Mouse (Mus musculus) left cerebral cortex, postnatal 4 days (tissue): Measurements from ENCODE around the gene Cd81. TPM values are rescaled to one million over a fixed set of nuclear protein-coding genes. Genes with fewer than 3 reads are reported as not detected.
A peak's percentile ranks its signal among the peaks of the same experiment; 100 is the strongest.

Experiments used
- DNase-seq: peaks from one replicate; pipeline ENCODE4 v3.0.0-alpha.2; 2022
- intact Hi-C: fragments of 180-260 bp; cut with DNase I; formaldehyde crosslinking; loops from one replicate; pipeline ENCODE4 v1.15.1; 2025
- total RNA-seq, 2 experiments: library from RNA; stranded (reverse); gene quantifications; 2 replicates each; pipeline ENCODE4 v1.2.3; 2021

Cd81 gene
- total RNA-seq, 2 experiments from 2014 or later: 249 to 263 TPM

DNA sequence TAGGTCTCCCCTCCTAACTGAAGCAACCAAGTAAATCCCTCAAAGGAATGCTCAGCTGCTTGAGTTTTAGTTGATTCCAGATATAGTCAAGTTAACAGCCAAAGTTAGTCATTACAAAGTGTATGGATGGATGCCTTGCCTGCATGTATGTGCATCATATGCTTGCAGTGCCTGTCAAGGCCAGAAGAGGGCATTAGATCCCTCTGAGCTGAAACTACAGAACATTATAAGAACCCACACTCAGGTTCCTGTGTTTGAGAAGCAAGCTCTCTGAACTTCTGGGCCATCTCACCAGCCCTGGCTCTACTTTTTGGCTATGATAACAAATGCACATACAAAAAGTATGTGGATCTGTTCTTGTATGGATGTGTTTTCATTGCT lies 7.7 kb upstream of the Cd81 start:
- intact Hi-C loops: no loop called here
- no peak for DNase-seq

DNA sequence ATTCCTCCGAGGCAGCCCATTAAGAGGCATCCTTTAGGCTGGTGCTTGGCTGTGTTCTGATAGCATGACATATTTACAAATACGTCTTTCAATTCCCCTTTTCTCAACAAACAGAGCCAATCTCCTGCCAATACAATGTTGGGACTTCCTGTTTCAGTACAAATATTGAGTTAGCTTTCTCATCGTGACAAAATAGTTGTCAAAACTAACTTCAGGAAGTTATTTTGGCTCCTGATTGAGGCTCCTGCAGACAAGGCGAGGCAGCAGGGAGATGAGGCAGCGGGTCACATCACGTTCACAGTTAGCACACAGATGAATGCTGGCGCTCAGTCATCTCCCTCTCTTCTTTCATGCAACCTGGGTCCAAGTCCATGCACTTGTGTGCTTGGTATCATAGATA lies 6.2 kb upstream of the Cd81 start:
- intact Hi-C loops: no loop called here
- DNase-seq: no peak

DNA sequence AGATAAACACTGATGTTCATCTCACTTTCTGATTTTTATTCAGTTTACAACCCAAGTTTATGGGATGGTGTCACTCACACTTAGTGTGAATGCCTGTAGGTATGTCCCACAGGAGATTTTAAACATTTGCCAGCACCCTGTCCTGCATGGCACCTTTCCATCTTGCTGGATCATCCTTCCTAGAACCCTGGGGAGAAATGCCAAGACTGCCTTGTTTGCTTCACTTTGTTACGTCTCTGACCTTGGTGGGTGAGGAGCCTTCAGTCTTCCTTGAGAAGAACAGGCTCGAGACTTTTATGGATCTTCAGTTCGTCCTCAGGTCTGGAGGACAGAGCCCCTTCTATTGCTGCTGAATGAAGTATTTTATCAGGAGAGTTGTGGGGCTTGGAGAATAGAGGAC lies 3.2 kb upstream of the Cd81 start:
- no peak for DNase-seq
- intact Hi-C loops: no loop called here

DNA sequence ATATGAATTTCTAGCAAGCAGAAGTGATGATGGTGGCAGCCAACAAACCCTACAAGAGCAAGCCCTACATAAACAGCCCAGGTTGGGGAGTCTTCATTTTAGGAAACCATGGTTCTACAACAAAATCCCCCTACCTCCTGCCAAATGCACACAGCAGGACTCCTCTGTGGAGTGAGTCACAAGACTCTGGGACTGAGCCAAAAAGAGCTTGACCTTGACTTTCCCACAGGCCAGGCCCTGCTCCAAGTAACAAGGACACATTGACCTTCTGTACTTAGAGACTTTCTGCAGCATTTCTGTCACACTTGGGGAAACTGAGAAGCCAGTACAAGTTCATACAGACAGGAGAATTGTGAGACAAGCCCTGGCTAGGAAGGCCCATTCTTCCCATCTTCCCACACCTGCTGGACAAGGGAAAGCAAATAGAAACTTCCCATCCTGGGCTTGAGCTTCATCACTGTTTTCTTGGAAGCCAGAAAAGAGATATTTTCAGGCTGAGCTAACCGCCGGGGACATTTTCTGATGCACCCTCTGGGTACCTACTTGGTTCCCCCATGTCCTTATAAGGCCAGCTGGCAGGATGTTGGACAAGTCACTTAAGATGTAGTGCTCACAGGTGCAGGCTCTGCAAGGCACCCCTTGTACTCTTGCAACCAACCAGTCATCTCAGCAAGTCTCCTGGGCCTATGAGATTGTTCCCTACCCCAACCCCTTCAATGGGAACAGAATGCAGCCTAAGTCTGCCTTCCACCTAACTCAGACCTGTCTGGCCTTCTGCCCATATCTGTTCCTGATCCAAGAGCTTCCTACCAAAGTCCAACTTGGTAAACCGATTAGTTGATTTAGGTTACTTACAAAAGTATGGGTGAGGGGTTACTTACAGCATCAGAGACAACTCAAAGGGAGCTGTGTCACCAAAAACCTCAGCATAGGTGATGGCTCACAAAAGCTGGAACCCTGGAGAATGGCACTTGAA lies 2.4 kb upstream of the Cd81 start:
- intact Hi-C loops: no loop called here
- DNase-seq: no peak

DNA sequence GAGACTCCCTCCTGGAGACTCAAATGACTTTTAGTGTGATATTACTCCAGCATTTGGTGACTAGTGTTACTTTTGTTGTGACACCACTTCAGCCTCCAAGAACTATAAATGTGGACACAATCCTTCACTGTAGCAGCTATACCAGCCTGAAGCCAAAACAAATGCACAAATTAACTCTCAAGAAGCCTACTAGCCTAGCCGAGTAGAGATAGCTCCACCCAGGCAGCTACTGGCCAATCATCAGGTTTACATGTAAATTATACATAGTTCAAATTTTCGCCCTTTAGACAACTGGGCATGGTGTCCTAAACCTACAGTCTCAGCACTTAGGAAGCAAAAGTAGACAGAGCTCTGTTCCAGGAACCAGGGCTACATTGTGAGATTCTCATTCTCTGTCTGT lies 1.2 kb upstream of the Cd81 start:
- DNase-seq: no peak
- intact Hi-C loops: no loop called here

DNA sequence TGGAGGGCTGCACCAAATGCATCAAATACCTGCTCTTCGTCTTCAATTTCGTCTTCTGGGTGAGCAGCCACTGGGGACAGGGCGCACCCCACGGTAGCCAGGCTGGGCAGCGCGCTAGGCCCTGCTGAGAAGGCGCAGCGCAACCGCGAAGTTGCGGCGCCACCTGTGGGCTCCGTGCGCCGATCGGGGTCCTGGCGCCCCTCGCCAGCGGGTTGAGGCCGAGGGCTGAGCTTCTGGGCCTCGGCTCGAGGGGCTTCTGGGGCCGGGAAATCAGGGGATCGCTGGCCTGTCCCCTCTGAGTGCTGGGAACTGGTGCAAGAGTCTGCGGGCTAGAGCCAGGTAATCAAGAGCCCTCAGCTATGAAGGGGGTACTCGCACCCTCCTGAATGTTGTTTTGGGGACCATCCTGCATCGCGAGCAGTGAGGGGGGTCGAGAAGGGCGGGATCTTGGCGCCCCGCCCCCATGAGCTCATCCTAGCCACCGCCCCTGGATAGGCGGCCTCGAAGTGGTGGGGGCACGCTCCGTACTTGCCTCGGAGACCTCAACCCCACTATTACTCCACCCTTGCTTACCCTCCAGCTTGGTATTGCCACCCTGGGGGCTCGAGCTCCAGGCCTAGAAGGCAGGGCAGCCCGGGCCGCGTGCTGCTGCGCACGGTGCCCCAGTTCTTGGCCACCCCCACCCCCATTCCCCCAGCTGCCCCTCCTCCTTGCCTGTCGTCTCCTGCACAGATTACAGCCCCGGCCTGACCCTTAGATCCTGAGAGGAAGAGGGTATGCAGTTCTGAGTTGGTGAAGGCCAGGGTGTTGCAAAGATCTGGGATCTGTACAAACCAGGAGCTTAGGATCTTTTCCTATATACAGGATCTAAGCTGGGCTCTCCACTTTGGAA lies 715 bp downstream of the Cd81 start:
- intact Hi-C loops: no loop called here
- DNase-seq: peak; percentile 82

DNA sequence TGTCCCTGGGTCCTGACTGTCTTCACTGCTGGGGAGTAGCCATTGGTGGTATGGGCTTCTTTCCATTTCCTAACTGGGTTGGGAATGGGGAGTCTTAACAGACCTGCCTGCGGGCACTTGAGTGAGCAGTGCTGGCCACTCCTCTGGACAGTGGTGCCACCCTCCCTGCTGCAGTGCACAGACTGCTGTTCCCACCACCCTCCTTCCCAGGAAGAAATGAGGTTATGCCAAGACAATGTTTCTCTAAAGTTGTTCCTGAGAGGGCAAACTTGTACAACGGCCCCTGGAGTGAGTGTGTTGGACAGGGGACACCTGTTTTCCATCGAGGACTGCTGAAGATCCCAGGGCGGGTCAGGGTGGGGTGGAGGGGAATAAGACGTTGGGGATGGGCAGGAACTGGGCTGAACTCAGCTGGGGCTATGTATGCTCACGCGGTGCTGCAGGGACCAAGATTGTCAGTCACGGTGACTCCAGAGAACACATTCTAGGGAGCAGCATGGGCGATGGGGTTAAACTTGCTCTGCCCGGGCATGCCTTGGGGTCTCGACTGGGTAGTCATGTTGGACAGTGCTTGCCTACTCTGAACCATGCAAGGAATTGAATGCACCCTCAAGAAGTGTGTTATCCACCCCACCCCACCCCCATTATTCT lies 1.5 kb downstream of the Cd81 start:
- intact Hi-C loops: no loop called here
- DNase-seq: no peak

DNA sequence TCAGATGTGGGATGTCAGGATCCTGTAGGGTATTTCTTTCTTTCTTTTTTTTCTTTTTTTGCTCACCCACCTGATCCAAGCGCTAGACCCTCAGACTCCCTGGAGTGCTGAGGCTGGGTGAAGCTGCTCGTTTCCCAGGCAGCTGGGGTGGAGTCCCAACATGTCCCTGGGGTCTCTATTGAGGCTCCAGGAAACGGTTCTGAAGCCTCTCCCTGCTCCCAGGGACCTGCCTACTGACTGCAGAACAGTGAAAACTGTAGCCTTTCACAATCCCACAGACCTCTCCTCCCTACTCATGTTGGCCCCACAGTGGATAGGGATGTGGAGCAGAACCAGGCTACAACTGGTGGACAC lies 2.0 kb downstream of the Cd81 start:
- intact Hi-C loops: no loop called here

DNA sequence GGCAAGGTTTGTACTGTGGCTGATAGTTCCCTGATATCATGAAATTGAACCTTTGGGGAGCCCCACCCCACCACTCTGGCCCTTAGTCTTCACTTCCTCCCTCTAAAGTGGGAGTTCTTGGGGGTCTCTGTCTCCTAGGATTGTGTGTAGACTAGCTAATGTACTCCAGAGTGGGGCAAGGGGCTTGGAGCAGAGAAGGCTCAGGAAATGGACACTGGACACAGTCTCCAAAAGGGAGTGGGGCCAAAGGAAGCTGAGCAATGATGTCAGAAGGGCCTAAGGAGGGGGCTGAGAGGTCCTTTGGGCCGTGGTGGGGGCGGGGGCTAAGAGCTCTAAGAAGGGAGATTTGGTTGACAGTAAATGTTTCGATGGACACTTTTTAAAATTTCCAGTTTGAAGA lies 2.5 kb downstream of the Cd81 start:
- DNase-seq: no peak
- intact Hi-C loops: no loop called here

More for the DNA sequence above, 2.0 kb downstream of the Cd81 start:
- no peak for DNase-seq

DNA sequence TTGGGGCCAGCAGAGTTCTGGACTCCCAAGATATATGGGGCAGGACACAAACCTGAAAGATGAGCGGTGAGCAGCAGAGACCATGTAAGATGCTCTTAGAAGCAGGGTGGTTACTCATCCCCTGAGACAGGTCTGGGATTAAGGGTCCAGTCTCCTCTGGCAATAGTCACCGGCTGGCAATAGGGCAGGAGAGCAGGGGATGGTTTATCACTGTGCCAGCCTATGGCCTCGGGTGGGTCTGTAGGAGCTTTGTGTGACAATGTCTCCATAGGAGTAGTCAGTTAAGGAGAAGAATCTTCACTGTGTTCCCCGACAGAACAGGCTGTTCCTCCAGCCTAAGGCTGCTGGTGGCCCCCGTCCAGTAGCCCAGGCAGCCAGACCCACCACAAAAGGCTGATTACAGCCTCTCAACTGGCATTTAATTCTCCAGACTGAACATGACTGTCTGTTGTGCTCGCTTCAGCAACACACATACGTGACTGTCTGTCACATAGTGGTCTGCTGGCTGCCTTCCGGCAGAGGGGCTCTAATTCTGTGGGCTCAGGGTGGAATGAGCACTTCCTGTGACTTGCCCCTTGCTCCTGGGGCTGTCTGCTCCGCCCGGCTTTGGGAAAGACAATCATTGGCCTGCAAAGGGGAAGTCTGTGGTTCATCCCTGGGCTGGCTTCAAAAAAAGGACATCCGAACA lies 3.1 kb downstream of the Cd81 start:
- intact Hi-C loops: no loop called here
- DNase-seq: peak; percentile 43

DNA sequence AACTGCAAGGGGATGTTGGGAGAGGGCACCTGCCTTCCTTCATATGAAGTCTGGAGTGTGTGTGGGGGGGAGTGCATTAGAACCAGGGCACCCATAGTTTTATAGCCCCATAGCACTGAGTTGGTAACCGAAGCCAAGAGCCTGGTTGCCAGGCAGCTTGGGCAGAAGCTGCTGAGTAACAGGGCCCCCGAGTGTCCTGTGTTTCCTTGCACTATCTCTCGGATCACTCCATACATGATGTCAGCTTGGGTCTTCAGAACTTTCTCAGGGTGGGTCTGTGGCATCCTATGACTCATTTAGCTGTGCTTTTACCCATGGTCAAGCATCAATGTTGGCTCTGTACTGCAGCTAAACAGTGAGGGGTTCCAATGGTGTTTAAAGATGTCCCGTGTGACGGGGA lies 4.5 kb downstream of the Cd81 start:
- DNase-seq: no peak
- intact Hi-C loops: no loop called here

DNA sequence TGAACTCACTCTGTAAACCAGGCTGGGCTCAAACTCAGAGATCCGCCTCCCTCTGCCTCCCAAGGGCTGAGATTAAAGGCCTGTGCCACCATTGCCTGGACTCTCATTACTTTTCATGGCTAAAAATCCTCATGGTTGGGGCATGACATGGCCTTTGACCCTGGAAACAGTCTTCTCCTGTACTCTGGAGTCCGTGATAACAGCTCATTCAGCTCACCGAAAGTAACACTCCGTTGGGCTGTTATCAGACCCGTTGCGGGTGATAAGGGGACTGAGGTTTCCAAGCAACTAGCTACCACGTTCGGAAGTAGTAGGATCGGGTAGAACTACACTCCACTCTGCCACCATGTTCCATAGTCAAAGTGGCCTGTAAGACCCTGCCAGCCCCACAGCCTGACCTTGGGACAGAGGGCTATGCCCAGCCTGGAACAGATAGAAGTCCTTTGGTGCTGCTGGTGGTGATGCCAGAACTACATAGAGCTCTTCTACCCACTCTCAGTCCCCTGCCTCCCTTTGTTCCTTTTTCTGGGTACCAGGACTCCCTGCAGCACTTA lies 5.2 kb downstream of the Cd81 start:
- intact Hi-C loops: no loop called here
- no peak for DNase-seq

DNA sequence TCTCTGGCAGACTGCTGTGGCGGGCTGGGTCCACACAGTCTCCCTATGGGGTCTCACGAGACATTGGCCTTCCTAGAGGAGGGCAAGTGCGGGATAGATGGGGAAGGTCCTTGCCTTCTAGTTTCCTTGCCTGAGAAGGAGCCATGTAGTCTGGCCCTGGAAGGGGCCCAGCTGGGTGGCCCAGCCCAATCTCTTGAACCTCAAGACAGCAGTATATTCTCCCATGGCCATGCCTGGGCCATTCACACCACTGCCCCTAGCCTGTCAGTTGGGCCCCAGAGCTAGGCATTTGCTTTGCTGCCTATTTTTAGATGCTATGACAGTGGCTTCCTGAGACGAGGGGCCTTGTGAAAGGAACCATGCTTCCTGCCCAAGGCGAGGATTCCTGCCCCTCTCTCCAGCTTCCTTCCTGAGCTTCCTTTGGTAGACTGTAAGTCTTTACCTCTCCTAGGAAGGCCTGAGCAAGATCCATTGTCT lies 5.7 kb downstream of the Cd81 start:
- DNase-seq: no peak
- intact Hi-C loops: no loop called here

DNA sequence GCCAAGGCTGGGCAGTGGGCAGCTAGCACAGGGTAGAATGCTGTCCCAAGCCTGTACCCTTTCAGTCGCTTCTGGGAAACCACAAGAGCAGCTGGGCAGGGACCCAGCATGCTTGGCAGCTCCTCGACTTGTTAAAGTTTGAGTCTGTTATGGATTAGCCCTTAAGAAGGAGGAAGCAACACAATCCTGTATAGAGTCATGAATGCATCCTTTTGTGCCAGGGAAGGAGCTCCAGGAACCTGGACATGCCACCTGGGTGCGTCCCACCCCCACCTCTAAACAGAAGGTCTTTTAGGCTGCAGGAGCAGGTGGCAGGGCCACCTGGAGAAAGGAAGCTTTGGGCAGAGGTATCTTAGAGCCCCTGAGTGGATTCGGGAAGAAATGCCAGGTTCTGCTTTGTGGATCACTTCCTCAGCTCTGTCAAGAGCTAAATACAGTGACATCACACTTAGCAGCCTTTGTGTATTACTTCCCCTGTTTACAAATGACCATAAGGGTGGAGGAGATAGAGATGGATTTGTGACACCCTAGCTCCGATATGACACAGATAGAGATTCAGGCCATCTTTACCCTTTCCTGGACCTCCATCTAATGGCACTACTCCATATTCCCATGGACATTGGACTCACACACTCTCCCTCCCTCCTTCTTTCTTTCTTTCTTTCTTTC lies 6.8 kb downstream of the Cd81 start:
- intact Hi-C loops: no loop called here
- peak; percentile 66 for DNase-seq

DNA sequence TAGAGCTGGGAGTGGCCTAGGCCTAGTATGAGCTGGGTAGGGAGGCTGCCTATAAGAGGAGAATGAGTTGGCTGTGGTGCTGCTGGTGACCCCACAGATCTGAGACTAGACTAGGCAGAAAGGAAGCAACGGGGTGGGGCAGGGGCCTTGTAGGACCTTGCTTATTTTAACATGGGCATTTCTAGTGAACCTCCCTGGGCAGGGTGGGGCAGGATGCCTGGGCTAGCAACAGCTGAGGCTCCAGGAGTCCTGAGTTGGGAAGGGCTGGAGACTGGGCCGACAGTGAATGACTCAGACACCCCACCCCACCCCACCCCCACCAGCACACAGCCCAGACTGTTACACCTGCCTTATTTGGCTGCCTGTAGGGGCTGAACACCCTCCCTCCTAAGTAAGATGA lies 10.2 kb downstream of the Cd81 start:
- no peak for DNase-seq
- intact Hi-C loops: no loop called here

DNA sequence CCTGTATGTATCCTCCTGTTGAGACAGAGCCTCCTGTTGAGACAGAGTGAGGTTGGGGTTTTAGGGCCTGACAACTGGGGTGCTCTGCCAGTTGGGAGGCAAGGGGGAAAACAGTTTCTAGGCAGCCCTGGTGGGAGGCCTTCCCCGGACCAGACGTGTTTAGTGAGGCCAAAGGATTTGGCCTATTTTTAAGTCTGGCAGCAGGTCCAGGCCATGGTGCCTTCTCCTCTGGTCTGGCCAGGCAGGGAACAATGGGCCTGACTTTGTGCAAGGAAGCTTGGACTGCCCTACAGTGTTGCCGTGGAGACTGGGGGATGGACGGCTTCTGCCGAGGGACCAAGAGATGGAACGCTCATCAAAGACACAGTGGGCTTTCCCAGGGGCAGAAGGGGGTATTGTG lies 11.7 kb downstream of the Cd81 start:
- intact Hi-C loops: no loop called here
- peak; percentile 61 for DNase-seq

DNA sequence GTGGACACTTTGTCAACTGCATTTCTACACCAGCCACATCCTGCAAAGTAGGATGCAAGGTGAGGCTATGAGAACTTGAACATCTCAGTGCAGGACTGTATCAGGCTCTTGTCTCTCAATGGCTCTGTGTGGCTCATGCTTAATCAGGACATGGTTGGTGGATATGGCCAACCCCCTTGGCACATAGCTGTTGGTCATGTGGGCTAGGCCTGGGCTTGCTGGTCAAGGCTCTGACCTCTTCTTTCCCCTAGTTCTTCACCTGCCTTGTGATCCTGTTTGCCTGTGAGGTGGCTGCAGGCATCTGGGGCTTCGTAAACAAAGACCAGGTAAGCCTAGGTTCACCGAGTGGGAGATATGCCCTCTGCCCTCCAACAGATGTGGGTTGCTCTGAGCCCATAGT lies 13.2 kb downstream of the Cd81 start:
- DNase-seq: no peak
- intact Hi-C loops: no loop called here

DNA sequence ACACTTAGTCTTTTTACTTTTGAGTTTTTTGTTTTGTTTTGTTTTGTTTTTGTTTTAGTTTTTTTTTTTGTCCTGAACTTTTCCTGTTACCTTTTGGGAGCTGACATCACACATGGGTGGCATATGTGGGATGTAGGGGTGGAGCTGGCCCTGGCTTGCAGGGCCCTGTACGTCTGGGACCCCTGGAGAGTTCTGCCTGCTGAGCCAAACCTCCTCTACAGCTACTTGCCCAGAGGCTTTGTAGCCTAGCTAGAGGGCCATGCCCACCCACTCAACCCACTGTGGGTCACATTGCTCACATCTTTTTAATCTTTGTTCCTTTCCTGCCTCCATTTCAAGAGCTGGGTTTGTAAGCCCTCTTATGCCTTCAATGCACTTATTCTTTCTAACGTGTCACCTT lies 14.9 kb downstream of the Cd81 start:
- no peak for DNase-seq
- intact Hi-C loops: no loop called here

DNA sequence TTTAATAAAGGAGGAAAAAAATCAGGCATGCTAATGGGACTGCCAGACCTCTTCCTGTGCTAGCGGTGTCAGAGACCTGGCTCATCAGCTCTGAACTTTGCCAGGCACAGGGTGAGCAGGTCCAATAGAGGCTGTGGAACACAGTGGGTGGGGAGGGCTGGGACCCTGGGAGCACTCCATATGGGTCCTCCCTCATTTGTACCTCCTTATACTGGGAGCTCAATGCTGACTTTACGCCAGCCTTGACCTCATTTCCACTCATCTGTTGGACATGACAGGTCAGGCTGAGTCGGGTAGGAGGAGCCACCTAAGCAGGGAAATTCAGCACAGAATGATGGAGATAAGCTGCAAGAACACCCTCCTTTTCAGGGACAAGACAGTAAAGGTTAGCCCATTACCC lies 15.4 kb downstream of the Cd81 start:
- intact Hi-C loops: no loop called here
- peak; percentile 46 for DNase-seq
